Mouse (Mus musculus): ENCODE results near the gene Atp2b1. TPM values are rescaled to one million over a fixed set of nuclear protein-coding genes. Genes with fewer than 3 reads are reported as not detected.

Atp2b1 gene
- polyA plus RNA-seq (2012) = 0.40 and 0.46 TPM in 2 replicates

DNA sequence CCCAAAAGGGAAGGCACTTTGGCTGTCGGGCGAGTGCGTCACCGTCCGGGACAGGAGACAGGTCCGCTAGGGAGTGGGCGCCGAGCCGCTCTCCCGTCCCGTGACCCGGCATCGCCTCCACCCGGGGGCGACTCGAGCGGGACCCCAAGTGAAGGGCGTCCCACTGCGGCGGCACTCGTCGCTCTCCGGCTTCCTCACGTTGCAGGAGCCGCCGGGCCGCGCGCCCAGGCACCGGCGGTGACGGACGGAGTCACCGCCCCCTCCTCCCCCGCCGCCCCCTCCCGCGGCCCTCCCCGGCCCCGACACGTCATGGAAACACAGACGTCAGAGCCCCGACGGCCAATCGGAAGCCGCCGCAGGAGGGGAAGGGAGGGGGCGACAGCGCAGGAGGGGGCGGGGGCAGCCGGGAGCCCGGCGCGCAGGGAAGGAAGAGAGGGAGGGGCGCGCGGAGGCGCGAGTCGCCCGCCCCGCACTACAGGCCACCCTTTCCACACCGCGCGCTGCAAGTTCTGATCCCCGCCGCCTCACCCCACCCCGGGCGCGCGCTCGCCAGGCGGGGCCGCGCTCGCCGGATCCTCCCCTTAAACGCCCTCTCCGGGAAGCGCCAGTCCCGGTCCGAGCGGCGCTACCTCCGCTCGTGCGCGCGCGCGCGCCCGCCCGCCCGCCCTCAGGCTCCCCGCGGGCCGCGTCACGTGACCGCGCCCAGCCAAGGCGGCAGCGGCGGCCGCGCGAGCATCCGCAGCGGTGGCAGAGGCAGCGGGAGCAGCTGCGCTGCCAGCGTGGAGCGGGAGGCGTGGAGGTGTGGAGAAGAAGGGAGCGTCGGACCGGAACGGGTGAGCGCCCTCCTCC, at the start of gene Atp2b1:
TSS of gene Atp2b1 (plus strand) at position 446 of the 849 bp plus-strand sequence.
- H3K36me3 ChIP-seq (ENCODE audit: control insufficient read depth) = no peaks in the 10 kb centered on the region
- H3K27me3 ChIP-seq (ENCODE audit: control insufficient read depth) = no peaks in the 10 kb centered on the region; the same call in 1 of the 2 replicates
- TF ChIP-seq GATA1 (IDR thresholded peaks at IDR 0.05; ENCODE audit: low read length) = no peak
- no peak for TF ChIP-seq TAL1 (IDR thresholded peaks at IDR 0.05; ENCODE audit: low read length)
- peaks cover 36% of the 10 kb centered on the region for H3K4me1 ChIP-seq (ENCODE audit: control insufficient read depth)
- peak within 1 kb of the TSS; percentile 97 for H3K4me3 ChIP-seq (replicated peaks)
- H3K9me3 ChIP-seq (ENCODE audit: control insufficient read depth, low read length) = no peaks in the 10 kb centered on the region

DNA sequence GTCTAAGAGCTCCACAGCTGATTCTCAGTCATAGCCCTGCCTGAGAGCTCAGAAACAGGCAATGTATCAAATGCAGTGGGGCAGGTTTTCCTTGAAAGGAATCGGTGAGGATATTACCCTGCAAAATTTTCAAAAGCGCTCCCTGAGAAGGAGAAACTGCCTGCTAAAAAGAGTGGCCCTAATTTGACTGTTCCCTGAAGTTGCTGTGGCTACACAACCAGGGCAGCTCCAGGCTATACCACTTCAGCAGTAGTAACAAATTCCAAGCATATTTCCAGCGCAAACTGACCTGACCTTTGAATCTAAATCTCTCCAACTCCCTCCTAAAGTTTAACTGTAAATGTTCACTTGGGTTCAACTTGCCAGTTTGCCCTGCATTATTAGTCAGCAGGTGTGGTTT, 49.4 kb upstream of the Atp2b1 start:
- Histone ChIP-seq H3K4me3 (replicated peaks) (no peak overlapping the region), H3K36me3 (ENCODE audit: control insufficient read depth) (no peaks in the 10 kb centered on the region), H3K4me1 (ENCODE audit: control insufficient read depth) (peaks cover 29% of the 10 kb centered on the region), H3K9me3 (ENCODE audit: control insufficient read depth, low read length) (no peaks in the 10 kb centered on the region), H3K27me3 (ENCODE audit: control insufficient read depth) (no peaks in the 10 kb centered on the region)
- TF ChIP-seq GATA1 (IDR thresholded peaks at IDR 0.05; ENCODE audit: low read length) (no peak), TAL1 (IDR thresholded peaks at IDR 0.05; ENCODE audit: low read length) (no peak)

DNA sequence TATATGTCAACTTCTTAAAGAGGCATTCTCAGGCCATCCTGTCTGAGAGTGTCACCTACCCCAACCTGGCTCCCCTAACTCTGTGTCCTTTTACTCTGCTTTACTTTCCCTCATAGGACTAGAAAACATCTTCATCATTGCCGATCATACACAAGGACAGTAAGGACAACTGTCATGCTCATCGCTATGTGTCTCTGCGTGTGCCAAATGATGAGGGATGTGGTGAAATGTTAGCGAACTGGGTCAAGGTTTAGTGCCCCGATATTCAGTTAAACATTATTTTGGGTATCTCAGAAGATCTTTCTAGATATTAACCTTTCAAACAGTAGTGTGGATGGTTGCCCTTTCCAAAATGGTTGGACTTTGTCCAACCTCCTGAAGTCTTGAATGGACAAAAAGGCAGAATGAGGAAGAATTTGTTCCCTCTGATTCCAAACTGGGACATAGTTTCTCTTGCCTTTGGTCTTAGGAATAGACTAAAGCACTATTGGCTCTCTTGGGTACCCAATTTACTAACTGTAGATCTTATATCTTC, 47.3 kb upstream of the Atp2b1 start:
- Histone ChIP-seq H3K4me3 (replicated peaks) (no peak overlapping the region), H3K4me1 (ENCODE audit: control insufficient read depth) (peaks cover 17% of the 10 kb centered on the region), H3K9me3 (ENCODE audit: control insufficient read depth, low read length) (no peaks in the 10 kb centered on the region), H3K27me3 (ENCODE audit: control insufficient read depth) (no peaks in the 10 kb centered on the region), H3K36me3 (ENCODE audit: control insufficient read depth) (no peaks in the 10 kb centered on the region)
- TF ChIP-seq GATA1 (IDR thresholded peaks at IDR 0.05; ENCODE audit: low read length) = no peak
- no peak for TF ChIP-seq TAL1 (IDR thresholded peaks at IDR 0.05; ENCODE audit: low read length)

DNA sequence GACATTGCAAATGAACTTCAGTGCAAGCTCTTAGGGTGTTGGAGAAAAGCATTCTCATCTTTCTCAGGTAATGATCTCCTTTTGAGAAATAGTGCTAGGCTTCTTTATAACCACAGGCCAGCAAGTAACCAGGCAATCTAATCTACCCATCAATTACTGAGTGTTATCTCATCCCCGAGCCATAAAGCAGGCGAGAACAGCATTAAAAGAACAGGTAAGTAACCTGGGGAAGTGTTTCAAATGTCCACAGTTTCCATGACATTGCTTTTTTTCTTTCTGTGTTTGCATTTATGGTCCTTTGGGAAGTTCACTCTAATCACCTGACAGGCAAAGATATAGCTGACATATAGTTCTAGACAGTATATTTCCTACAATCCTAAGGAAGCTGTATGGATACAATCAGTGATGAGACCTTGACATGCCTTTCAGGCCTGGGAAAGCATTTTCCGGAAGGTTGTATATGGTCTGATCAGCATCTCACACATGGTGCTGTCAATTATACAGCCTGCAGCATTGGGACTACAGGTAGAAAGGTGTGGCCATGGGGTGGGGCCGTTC, 45.8 kb upstream of the Atp2b1 start:
- H3K4me1 ChIP-seq (ENCODE audit: control insufficient read depth) = peaks cover 2% of the 10 kb centered on the region
- TF ChIP-seq TAL1 (IDR thresholded peaks at IDR 0.05; ENCODE audit: low read length) = no peak
- no peak for TF ChIP-seq GATA1 (IDR thresholded peaks at IDR 0.05; ENCODE audit: low read length)
- H3K36me3 ChIP-seq (ENCODE audit: control insufficient read depth) = no peaks in the 10 kb centered on the region
- H3K27me3 ChIP-seq (ENCODE audit: control insufficient read depth) = no peaks in the 10 kb centered on the region
- H3K9me3 ChIP-seq (ENCODE audit: control insufficient read depth, low read length) = no peaks in the 10 kb centered on the region
- H3K4me3 ChIP-seq (replicated peaks) = no peak overlapping the region

DNA sequence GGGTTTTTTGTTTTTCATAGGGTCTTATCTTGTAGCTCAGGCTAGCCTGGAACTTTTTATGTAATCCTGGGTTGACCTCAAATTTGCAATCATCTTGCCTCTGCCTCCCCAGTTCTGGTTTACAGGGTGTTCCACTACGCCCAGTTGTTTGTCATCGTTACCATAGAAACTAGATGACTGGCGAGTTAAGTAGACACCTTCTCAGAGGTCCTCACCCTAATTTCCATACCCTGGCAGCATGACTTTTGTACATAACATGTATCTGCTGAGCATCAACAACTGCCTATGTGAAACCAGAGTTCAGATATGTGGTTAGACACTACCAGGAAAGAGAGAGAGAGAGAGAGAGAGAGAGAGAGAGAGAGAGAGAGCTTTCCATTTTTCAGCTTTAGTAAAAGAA, 36.4 kb upstream of the Atp2b1 start:
- Histone ChIP-seq H3K4me3 (replicated peaks) (no peak overlapping the region), H3K27me3 (ENCODE audit: control insufficient read depth) (no peaks in the 10 kb centered on the region), H3K4me1 (ENCODE audit: control insufficient read depth) (peaks cover 39% of the 10 kb centered on the region), H3K9me3 (ENCODE audit: control insufficient read depth, low read length) (no peaks in the 10 kb centered on the region), H3K36me3 (ENCODE audit: control insufficient read depth) (no peaks in the 10 kb centered on the region)
- no peak for TF ChIP-seq GATA1 (IDR thresholded peaks at IDR 0.05; ENCODE audit: low read length)
- no peak for TF ChIP-seq TAL1 (IDR thresholded peaks at IDR 0.05; ENCODE audit: low read length)

DNA sequence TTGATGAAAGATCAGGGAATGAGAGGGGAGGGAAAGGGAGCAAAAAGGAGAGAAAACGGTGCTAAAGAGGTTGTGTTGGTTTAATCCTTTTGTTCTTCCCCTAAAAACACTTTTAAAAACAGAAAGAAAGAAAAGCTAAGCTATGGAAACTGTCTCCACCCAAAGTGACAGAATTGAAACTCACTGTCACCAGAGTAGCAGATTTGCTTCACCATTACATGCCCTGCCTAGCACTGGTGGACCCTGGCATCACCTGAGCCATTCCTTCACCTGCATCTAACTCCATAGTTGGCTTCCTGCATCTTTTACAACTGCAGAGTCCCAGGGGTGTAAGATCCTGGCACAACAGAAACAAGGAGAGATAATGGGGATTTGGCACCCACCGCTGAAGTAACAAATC, 35.6 kb upstream of the Atp2b1 start:
- no peaks in the 10 kb centered on the region for H3K9me3 ChIP-seq (ENCODE audit: control insufficient read depth, low read length)
- no peak for TF ChIP-seq TAL1 (IDR thresholded peaks at IDR 0.05; ENCODE audit: low read length)
- TF ChIP-seq GATA1 (IDR thresholded peaks at IDR 0.05; ENCODE audit: low read length) = no peak
- no peaks in the 10 kb centered on the region for H3K36me3 ChIP-seq (ENCODE audit: control insufficient read depth)
- no peaks in the 10 kb centered on the region for H3K27me3 ChIP-seq (ENCODE audit: control insufficient read depth)
- H3K4me3 ChIP-seq (replicated peaks) = no peak overlapping the region
- peaks cover 39% of the 10 kb centered on the region for H3K4me1 ChIP-seq (ENCODE audit: control insufficient read depth)

DNA sequence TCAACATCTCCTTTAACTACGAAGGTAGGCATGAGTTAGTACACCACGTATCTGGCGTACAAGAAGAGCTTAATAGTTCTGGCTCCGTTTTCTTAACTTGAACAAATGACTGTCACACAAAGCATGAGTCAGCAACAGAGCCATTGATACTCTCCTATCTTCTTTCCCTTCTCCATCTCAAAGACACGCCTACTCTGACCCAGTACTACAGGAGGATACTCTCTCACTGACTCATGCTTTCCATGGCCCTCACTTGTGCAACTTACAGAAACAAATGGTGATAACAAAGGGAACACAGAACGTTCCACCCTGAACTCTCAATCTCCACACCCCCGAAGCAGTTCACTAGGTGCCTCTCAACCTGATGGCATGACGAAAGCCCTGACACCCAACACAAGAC, 34.1 kb upstream of the Atp2b1 start:
- H3K27me3 ChIP-seq (ENCODE audit: control insufficient read depth) = no peaks in the 10 kb centered on the region
- peak overlapping the region; percentile 6 for H3K4me3 ChIP-seq (replicated peaks)
- peak; percentile 41; the same call in 1 of the 2 replicates for TF ChIP-seq GATA1 (IDR thresholded peaks at IDR 0.05; ENCODE audit: low read length)
- TF ChIP-seq TAL1 (IDR thresholded peaks at IDR 0.05; ENCODE audit: low read length) = no peak
- H3K36me3 ChIP-seq (ENCODE audit: control insufficient read depth) = no peaks in the 10 kb centered on the region
- peaks cover 40% of the 10 kb centered on the region for H3K4me1 ChIP-seq (ENCODE audit: control insufficient read depth)
- no peaks in the 10 kb centered on the region for H3K9me3 ChIP-seq (ENCODE audit: control insufficient read depth, low read length)

DNA sequence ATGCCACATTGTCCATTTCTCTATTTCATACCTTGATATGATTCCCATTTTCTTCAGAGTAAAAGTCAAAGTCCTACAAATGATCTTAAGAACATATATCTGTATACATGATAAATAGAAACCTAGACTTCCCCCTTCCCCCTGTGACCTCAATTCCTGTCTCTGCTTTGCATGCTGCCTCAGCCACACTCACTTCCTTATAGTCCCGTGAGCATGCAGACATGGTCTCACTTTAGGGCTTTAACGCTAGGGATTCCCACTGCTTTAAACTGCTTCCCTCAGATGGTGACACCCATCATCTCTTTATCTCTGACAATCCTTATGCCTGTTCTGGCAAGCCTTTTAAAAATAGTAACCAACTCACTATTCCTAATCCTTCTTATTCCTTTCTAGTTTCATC, 33.5 kb upstream of the Atp2b1 start:
- Histone ChIP-seq H3K4me1 (ENCODE audit: control insufficient read depth) (peaks cover 40% of the 10 kb centered on the region), H3K36me3 (ENCODE audit: control insufficient read depth) (no peaks in the 10 kb centered on the region), H3K4me3 (replicated peaks) (no peak overlapping the region), H3K27me3 (ENCODE audit: control insufficient read depth) (no peaks in the 10 kb centered on the region), H3K9me3 (ENCODE audit: control insufficient read depth, low read length) (no peaks in the 10 kb centered on the region)
- TF ChIP-seq TAL1 (IDR thresholded peaks at IDR 0.05; ENCODE audit: low read length) (no peak), GATA1 (IDR thresholded peaks at IDR 0.05; ENCODE audit: low read length) (no peak)

DNA sequence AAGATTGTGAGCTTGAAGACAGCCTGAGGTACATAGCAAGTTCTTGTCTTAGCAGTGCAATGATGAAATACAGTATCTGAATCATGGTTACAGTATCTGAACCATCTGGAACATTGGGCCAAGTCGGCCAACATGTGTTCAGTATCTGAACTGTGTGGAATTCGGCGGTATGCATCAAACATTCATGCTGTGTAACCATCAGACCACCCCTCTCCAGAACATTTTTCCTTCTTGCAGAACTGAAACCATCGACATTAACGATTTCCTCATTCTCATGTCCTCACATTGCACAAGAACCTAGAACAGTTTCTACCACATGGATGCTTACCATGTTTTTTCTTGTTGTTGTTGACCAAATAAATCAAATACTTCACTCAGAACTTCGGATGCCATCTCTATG, 32.7 kb upstream of the Atp2b1 start:
- peaks cover 40% of the 10 kb centered on the region for H3K4me1 ChIP-seq (ENCODE audit: control insufficient read depth)
- H3K27me3 ChIP-seq (ENCODE audit: control insufficient read depth) = no peaks in the 10 kb centered on the region
- no peaks in the 10 kb centered on the region for H3K36me3 ChIP-seq (ENCODE audit: control insufficient read depth)
- TF ChIP-seq TAL1 (IDR thresholded peaks at IDR 0.05; ENCODE audit: low read length) (no peak), GATA1 (IDR thresholded peaks at IDR 0.05; ENCODE audit: low read length) (no peak)
- no peak overlapping the region for H3K4me3 ChIP-seq (replicated peaks)
- no peaks in the 10 kb centered on the region for H3K9me3 ChIP-seq (ENCODE audit: control insufficient read depth, low read length)
